Mouse (Mus musculus) forebrain, embryonic 11.5 days (tissue): ENCODE data around the gene Myadml2. TPM values are rescaled to one million over a fixed set of nuclear protein-coding genes. Genes with fewer than 3 reads are reported as not detected.

Experiments
- ATAC-seq: fragments of 200-750 bp; cut with Nextera tagmentation; replicated peaks from 2 replicates; pipeline ENCODE4 v1.8.0; 2017; ENCODE audit warnings: moderate TSS enrichment; ENCODE audit not compliant: low FRiP score
- DNase-seq: peaks from one replicate; pipeline ENCODE4 v3.0.0-alpha.2; 2017; ENCODE audit warnings: low spot score
- H3K27ac ChIP-seq: fragments of 300-500 bp; sonication (generic); 2 replicates; pipeline ENCODE4 v1.5.1; 2014; ENCODE audit warnings: low read depth, low read length
- H3K27me3 ChIP-seq: fragments of 300-500 bp; sonication (generic); 2 replicates; pipeline ENCODE4 v1.6.1; 2014; ENCODE audit warnings: mild to moderate bottlenecking, low read length, mixed read lengths; ENCODE audit not compliant: control insufficient read depth, insufficient read depth
- H3K36me3 ChIP-seq: fragments of 300-500 bp; sonication (generic); 2 replicates; pipeline ENCODE4 v1.6.1; 2014; ENCODE audit warnings: mild to moderate bottlenecking, low read length, moderate library complexity, mixed read lengths; ENCODE audit not compliant: control insufficient read depth, insufficient read depth
- H3K4me1 ChIP-seq: fragments of 300-500 bp; sonication (generic); replicated peaks from 2 replicates; pipeline ENCODE4 v1.6.1; 2014; ENCODE audit warnings: low read length, mixed read lengths; ENCODE audit not compliant: control insufficient read depth, insufficient read depth
- H3K4me2 ChIP-seq: fragments of 300-500 bp; sonication (generic); 2 replicates; pipeline ENCODE4 v1.6.1; 2014; ENCODE audit warnings: low read depth, mild to moderate bottlenecking, low read length, moderate library complexity, mixed read lengths; ENCODE audit not compliant: severe bottlenecking
- H3K4me3 ChIP-seq: fragments of 300-500 bp; sonication (generic); 2 replicates; pipeline ENCODE4 v1.5.1; 2014; ENCODE audit warnings: low read depth, low read length
- H3K9ac ChIP-seq: fragments of 300-500 bp; sonication (generic); 2 replicates; pipeline ENCODE4 v1.6.1; 2014; ENCODE audit warnings: low read length
- H3K9me3 ChIP-seq: fragments of 300-500 bp; sonication (generic); 2 replicates; pipeline ENCODE4 v1.6.1; 2016; ENCODE audit warnings: low read length, mixed read lengths; ENCODE audit not compliant: control insufficient read depth
- WGBS: fragments of 180-500 bp; shearing (Covaris S2); extraction: QIAGEN DNeasy Blood & Tissue Kit; methylation state at CpG from one replicate; pipeline ENCODE4 v1.1.7; 2014; 5-methylcytosine and 5-hydroxymethylcytosine counted together
- polyA plus RNA-seq: library from polyadenylated mRNA; unstranded; fragments of >200 nt; fragmentation: Nextera tagmentation; extraction: Ambion mirVana; gene quantifications from 2 replicates; pipeline ENCODE4 v1.2.1, GENCODE M21; 2014

Myadml2 gene
- polyA plus RNA-seq, 1 experiment from 2014 or later: 0.51 TPM

- Histone ChIP-seq H3K4me1 (peaks cover 3% of the 10 kb centered on the region; the same call in 1 of the 2 replicates), H3K9ac (peak overlapping the region; percentile 83), H3K27me3 (no peaks in the 10 kb centered on the region), H3K27ac (peak overlapping the region; percentile 25; the same call in 1 of the 2 replicates), H3K4me2 (peak overlapping the region; percentile 56), H3K36me3 (peaks cover 4% of the 10 kb centered on the region; the same call in 1 of the 2 replicates), H3K4me3 (peak overlapping the region; percentile 76), H3K9me3 (no peaks in the 10 kb centered on the region)
- ATAC-seq (peak; percentile 16; the same call in 1 of the 2 replicates), DNase-seq (no peak)
- WGBS: 42% methylated on average over 12 of the region's 12 CpGs
Measured at GRCm38 (mm10) chr11:120673594-120674122, 25.7 kb upstream of the Myadml2 start.

GRCm38 (mm10) chr11:120672687-120673593 lies 25.0 kb upstream of the Myadml2 start, which contains the start of gene Aspscr1:
Gene Aspscr1, plus strand, starts transcription at chr11:120672973.
- Histone ChIP-seq H3K4me1 (peaks cover 3% of the 10 kb centered on the region; the same call in 1 of the 2 replicates), H3K4me3 (peak within 1 kb of the TSS; percentile 76), H3K9me3 (no peaks in the 10 kb centered on the region), H3K36me3 (no peaks in the 10 kb centered on the region), H3K4me2 (peak within 1 kb of the TSS; percentile 56), H3K27ac (peak within 1 kb of the TSS; percentile 68), H3K9ac (peak within 1 kb of the TSS; percentile 83), H3K27me3 (no peaks in the 10 kb centered on the region)
- DNase-seq: peak; percentile 97
- 1% methylated on average over 83 of the region's 83 CpGs for WGBS
- ATAC-seq: peak; percentile 96

DNA sequence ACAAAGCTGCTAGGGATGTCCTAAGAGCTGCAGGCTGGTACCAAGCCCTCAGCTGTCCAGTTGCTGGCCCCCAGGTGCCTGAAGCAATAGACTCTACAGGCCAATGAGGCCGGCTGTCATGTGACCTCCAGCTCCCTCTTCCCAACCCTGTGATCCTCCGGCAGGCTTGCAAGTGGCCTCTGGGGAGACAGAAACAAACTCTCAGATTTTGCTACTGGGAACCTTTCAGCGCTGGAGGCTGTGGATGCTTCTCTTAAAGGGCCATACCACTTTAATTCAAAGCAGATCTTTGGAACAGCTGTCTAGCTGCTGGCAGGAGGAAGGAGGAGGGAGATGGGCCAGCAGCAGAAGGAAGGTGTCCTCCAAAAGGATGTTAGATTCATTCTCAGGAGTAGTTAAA lies 18.7 kb upstream of the Myadml2 start:
- ATAC-seq: no peak
- H3K9ac ChIP-seq: no peak overlapping the region
- H3K27ac ChIP-seq: no peak overlapping the region
- H3K9me3 ChIP-seq: no peaks in the 10 kb centered on the region
- peaks cover 14% of the 10 kb centered on the region for H3K27me3 ChIP-seq
- no peak overlapping the region for H3K4me3 ChIP-seq
- no peak overlapping the region for H3K4me2 ChIP-seq
- no peaks in the 10 kb centered on the region for H3K4me1 ChIP-seq
- WGBS: 19% methylated on average over 3 of the region's 3 CpGs
- no peak for DNase-seq
- no peaks in the 10 kb centered on the region for H3K36me3 ChIP-seq

- Histone ChIP-seq H3K27me3 (peaks cover 26% of the 10 kb centered on the region), H3K4me2 (no peak overlapping the region), H3K27ac (no peak overlapping the region), H3K4me1 (peaks cover 6% of the 10 kb centered on the region), H3K36me3 (no peaks in the 10 kb centered on the region), H3K9ac (no peak overlapping the region), H3K4me3 (no peak overlapping the region), H3K9me3 (no peaks in the 10 kb centered on the region)
- DNase-seq (no peak), ATAC-seq (no peak)
- WGBS: 91% methylated on average over 3 of the region's 3 CpGs
Measured at GRCm38 (mm10) chr11:120665406-120665805, 17.4 kb upstream of the Myadml2 start.

DNA sequence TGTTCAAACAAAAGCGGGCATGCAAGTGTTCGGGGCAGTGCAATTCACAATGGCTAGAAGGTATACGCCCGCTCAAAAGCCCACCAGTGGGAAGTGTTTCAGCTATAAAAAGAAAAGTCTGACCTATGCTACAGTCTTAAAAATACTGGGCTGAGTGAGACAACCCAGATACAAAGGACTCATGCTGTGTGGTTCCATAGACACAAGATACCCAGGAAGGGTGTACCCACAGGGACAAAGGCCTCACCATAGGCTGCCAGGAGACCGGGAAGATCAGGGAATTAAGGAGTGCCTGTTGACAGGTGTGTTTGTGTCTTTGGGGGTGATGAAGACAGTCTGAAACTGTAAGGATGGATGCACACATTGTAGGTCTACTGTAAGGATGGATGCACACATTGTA lies 15.8 kb upstream of the Myadml2 start:
- DNase-seq (no peak), ATAC-seq (no peak)
- H3K4me1 ChIP-seq: peaks cover 12% of the 10 kb centered on the region

DNA sequence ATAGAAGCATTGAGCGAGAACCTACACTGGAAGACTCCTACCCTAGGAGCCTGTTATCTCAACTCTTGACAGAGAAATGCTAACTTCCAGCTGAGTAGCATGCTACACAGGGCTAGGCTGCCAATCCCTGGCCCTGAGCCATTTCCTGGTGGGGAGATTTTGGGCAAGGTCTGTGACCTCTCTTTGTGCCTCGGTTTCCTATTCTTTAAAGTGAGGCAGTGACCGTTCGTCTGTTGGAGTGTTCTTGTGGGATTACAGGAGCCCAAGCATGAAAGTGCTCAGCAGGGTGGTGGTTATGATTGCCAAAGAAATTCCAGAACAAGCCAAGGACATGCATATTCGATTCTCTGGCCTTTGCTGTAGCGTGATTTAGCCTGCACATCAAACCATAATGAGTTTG lies 14.8 kb upstream of the Myadml2 start:
- Histone ChIP-seq H3K4me3 (no peak overlapping the region), H3K36me3 (no peaks in the 10 kb centered on the region), H3K27me3 (peaks cover 52% of the 10 kb centered on the region), H3K27ac (no peak overlapping the region), H3K4me1 (peaks cover 12% of the 10 kb centered on the region), H3K9me3 (no peaks in the 10 kb centered on the region), H3K4me2 (no peak overlapping the region), H3K9ac (no peak overlapping the region)
- 45% methylated on average over 6 of the region's 6 CpGs for WGBS
- DNase-seq (peak; percentile 48), ATAC-seq (no peak)

More for the DNA sequence above, 15.8 kb upstream of the Myadml2 start:
- Histone ChIP-seq H3K4me2 (no peak overlapping the region), H3K36me3 (no peaks in the 10 kb centered on the region), H3K4me3 (no peak overlapping the region), H3K27me3 (peaks cover 43% of the 10 kb centered on the region), H3K9me3 (no peaks in the 10 kb centered on the region), H3K9ac (no peak overlapping the region), H3K27ac (no peak overlapping the region)
- 64% methylated on average over 5 of the region's 5 CpGs for WGBS

DNA sequence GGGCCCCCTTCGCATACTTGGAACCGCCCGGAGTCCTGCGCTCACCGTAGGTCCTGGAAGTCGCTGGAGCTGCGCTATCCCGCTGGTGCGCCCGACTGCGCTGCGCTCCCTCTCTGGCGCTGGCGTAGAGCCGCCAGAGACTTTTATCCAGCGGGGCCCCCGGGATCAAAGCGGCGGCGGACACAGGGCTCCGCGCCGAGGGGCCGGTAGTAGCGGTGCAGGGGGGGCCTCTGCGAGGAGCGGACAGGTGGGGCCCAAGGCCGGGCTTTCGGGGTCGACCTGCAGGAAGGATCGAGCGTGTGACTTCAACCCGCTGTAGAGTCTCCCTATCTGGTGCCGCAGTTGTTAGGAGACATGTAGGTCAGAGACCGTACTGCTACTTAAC lies 13.1 kb upstream of the Myadml2 start, which contains the start of gene Notum:
Notum (minus strand) TSS at position 100 of the 385 bp plus-strand sequence.
- ATAC-seq (peak; percentile 8; the same call in 1 of the 2 replicates), DNase-seq (no peak)
- no peak within 1 kb of the TSS for H3K27ac ChIP-seq
- H3K9me3 ChIP-seq: no peaks in the 10 kb centered on the region
- H3K4me1 ChIP-seq: peaks cover 12% of the 10 kb centered on the region
- H3K9ac ChIP-seq: peak within 1 kb of the TSS; percentile 39
- no peaks in the 10 kb centered on the region for H3K36me3 ChIP-seq
- peaks cover 57% of the 10 kb centered on the region for H3K27me3 ChIP-seq
- H3K4me3 ChIP-seq: peak within 1 kb of the TSS; percentile 37
- under 1% methylated on average over 35 of the region's 35 CpGs for WGBS
- peak within 1 kb of the TSS; percentile 64 for H3K4me2 ChIP-seq

- ATAC-seq (peak; percentile 65), DNase-seq (peak; percentile 76)
- Histone ChIP-seq H3K9me3 (no peaks in the 10 kb centered on the region), H3K36me3 (no peaks in the 10 kb centered on the region), H3K27me3 (peaks cover 57% of the 10 kb centered on the region), H3K4me3 (peak overlapping the region; percentile 37), H3K4me2 (peak overlapping the region; percentile 64), H3K4me1 (peaks cover 12% of the 10 kb centered on the region), H3K9ac (peak overlapping the region; percentile 39), H3K27ac (no peak overlapping the region)
- WGBS: under 1% methylated on average over 88 of the region's 95 CpGs
Measured at GRCm38 (mm10) chr11:120660301-120661075, 12.5 kb upstream of the Myadml2 start.
